Comparison of ENCODE assay signal across 16 mouse cellular contexts in genomic region chr4:81309473-81310167, GRCm38 (mm10).
DNase-seq lines count a peak whose midpoint lies in the region; ATAC-seq and TF ChIP-seq lines count a peak whose summit lies in the region.
"Had no signal": no experiment of that assay in that cellular context is flagged by ENCODE, and none has a peak within 500 bp of the region (broad histone marks: within the 10 kb centered on the region; RNA-seq: fewer than 3 reads in every experiment).

No protein-coding gene starts in this region.

- no peak for TF ChIP-seq POLR2A in lung, adult 2 months (IDR thresholded peaks at IDR 0.05; ENCODE audit: borderline replicate concordance, extremely low read depth, low read depth, low read length)

- DNase-seq in forebrain, embryonic 10.5 days (ENCODE audit: extremely low spot score, low spot score) = no peak
- no peak for DNase-seq in kidney, postnatal 10 days
- DNase-seq in lung, postnatal 0 days (ENCODE audit: low spot score) = peak; percentile 69
- DNase-seq in lung, adult 2 months = no peak
- no peak for DNase-seq in urinary bladder, postnatal 10 days (ENCODE audit: low spot score)
- DNase-seq: cerebellum, adult 9-11 months; kidney, adult 2 months; thymus, adult 18-20 months had no signal

- H3K4me2 ChIP-seq in forebrain, embryonic 13.5 days = no peak overlapping the region
- no peak overlapping the region for H3K4me2 ChIP-seq in kidney, embryonic 14.5 days (replicated peaks; ENCODE audit: low read depth, low read length)
- no peak overlapping the region for H3K4me2 ChIP-seq in lung, postnatal 0 days (replicated peaks; ENCODE audit: low read depth, low read length)
- H3K4me2 ChIP-seq in limb, embryonic 15.5 days = no peak overlapping the region

- no peak for TF ChIP-seq EP300 in lung, postnatal 0 days (IDR thresholded peaks at IDR 0.05)

- peak overlapping the region; percentile 63; the same call in 1 of the 2 replicates for H3K27ac ChIP-seq in forebrain, embryonic 10.5 days
- no peak overlapping the region for H3K27ac ChIP-seq in forebrain, embryonic 13.5 days
- peak overlapping the region; percentile 65; the same call in 1 of the 2 replicates for H3K27ac ChIP-seq in kidney, embryonic 14.5 days (ENCODE audit: low read depth, low read length)
- no peak overlapping the region for H3K27ac ChIP-seq in lung, postnatal 0 days (ENCODE audit: low read length)
- peak overlapping the region; percentile 55 for H3K27ac ChIP-seq in limb, embryonic 15.5 days
- H3K27ac ChIP-seq: left cerebral cortex, adult 2 months had no signal

- peaks cover 5% of the 10 kb centered on the region; the same call in 1 of the 2 replicates for H3K4me1 ChIP-seq in forebrain, embryonic 10.5 days
- peaks cover 9% of the 10 kb centered on the region; the same call in 1 of the 2 replicates for H3K4me1 ChIP-seq in forebrain, embryonic 13.5 days
- no peaks in the 10 kb centered on the region for H3K4me1 ChIP-seq in kidney, embryonic 14.5 days (ENCODE audit: control insufficient read depth, insufficient read depth, low read length)
- no peaks in the 10 kb centered on the region for H3K4me1 ChIP-seq in lung, postnatal 0 days (ENCODE audit: insufficient read depth, low read depth, low read length)
- H3K4me1 ChIP-seq in lung, adult 2 months (ENCODE audit: control insufficient read depth, insufficient read depth, low read length) = peaks cover 4% of the 10 kb centered on the region
- H3K4me1 ChIP-seq in limb, embryonic 15.5 days = peaks cover 9% of the 10 kb centered on the region

- peaks cover 49% of the 10 kb centered on the region for H3K36me3 ChIP-seq in forebrain, embryonic 10.5 days (replicated peaks)
- peaks cover 12% of the 10 kb centered on the region for H3K36me3 ChIP-seq in forebrain, embryonic 13.5 days (ENCODE audit: poor library complexity, severe bottlenecking)
- peaks cover 10% of the 10 kb centered on the region; the same call in 1 of the 2 replicates for H3K36me3 ChIP-seq in kidney, embryonic 14.5 days (ENCODE audit: control insufficient read depth, insufficient read depth, low read length)
- no peaks in the 10 kb centered on the region for H3K36me3 ChIP-seq in lung, postnatal 0 days (ENCODE audit: insufficient read depth, low read length)
- H3K36me3 ChIP-seq in limb, embryonic 15.5 days = 0 out of 2 replicates have a peak, but pooled peaks cover 4% of the 10 kb centered on the region

- no peak for TF ChIP-seq CTCF in lung, postnatal 0 days (IDR thresholded peaks at IDR 0.05)
- TF ChIP-seq CTCF in lung, adult 2 months (IDR thresholded peaks at IDR 0.05; ENCODE audit: insufficient read depth, low read length) = no peak

- no peak overlapping the region for H3K4me3 ChIP-seq in forebrain, embryonic 10.5 days
- H3K4me3 ChIP-seq in forebrain, embryonic 13.5 days = no peak overlapping the region
- H3K4me3 ChIP-seq in kidney, embryonic 14.5 days (ENCODE audit: low read length) = no peak overlapping the region
- no peak overlapping the region for H3K4me3 ChIP-seq in lung, postnatal 0 days (ENCODE audit: low read depth, low read length)
- no peak overlapping the region for H3K4me3 ChIP-seq in lung, adult 2 months (replicated peaks; ENCODE audit: extremely low read depth, low read depth, low read length)
- no peak overlapping the region for H3K4me3 ChIP-seq in limb, embryonic 15.5 days
- H3K4me3 ChIP-seq: erythroblast, embryonic 14.5 days; left cerebral cortex, adult 2 months had no signal

- no peak overlapping the region for H3K9ac ChIP-seq in forebrain, embryonic 13.5 days
- no peak overlapping the region for H3K9ac ChIP-seq in kidney, embryonic 14.5 days (ENCODE audit: low read depth, low read length)
- no peak overlapping the region for H3K9ac ChIP-seq in lung, postnatal 0 days (replicated peaks; ENCODE audit: low read depth)
- no peak overlapping the region for H3K9ac ChIP-seq in limb, embryonic 15.5 days

- no peaks in the 10 kb centered on the region for H3K27me3 ChIP-seq in forebrain, embryonic 10.5 days (ENCODE audit: poor library complexity, severe bottlenecking)
- no peaks in the 10 kb centered on the region for H3K27me3 ChIP-seq in forebrain, embryonic 13.5 days
- H3K27me3 ChIP-seq in kidney, embryonic 14.5 days (ENCODE audit: control insufficient read depth, insufficient read depth, low read length) = no peaks in the 10 kb centered on the region
- H3K27me3 ChIP-seq in lung, postnatal 0 days (replicated peaks; ENCODE audit: insufficient read depth, low read length) = no peaks in the 10 kb centered on the region
- H3K27me3 ChIP-seq in limb, embryonic 15.5 days = no peaks in the 10 kb centered on the region

- 88% methylated on average over 12 of the region's 12 CpGs for WGBS in forebrain, embryonic 10.5 days
- WGBS in forebrain, embryonic 13.5 days = 70% methylated on average over 12 of the region's 12 CpGs
- 66% methylated on average over 12 of the region's 12 CpGs for WGBS in kidney, embryonic 14.5 days
- WGBS in lung, postnatal 0 days = 40% methylated on average over 12 of the region's 12 CpGs
- WGBS in lung, adult 2 months = 49% methylated on average over 12 of the region's 12 CpGs
- 27% methylated on average over 12 of the region's 12 CpGs for WGBS in limb, embryonic 15.5 days

- ATAC-seq in forebrain, embryonic 13.5 days = no peak
- no peak; the same call in 1 of the 2 replicates for ATAC-seq in kidney, embryonic 14.5 days (ENCODE audit: low FRiP score, low TSS enrichment)
- ATAC-seq in lung, postnatal 0 days = peak; percentile 78
- ATAC-seq in limb, embryonic 15.5 days (ENCODE audit: insufficient number of reproducible peaks, low FRiP score, low TSS enrichment, low read depth) = peak; percentile 71
- ATAC-seq: forebrain, embryonic 16.5 days; hindbrain, embryonic 16.5 days; midbrain, embryonic 16.5 days had no signal

- no peaks in the 10 kb centered on the region for H3K9me3 ChIP-seq in forebrain, embryonic 10.5 days
- H3K9me3 ChIP-seq in forebrain, embryonic 13.5 days (replicated peaks) = no peaks in the 10 kb centered on the region
- no peaks in the 10 kb centered on the region for H3K9me3 ChIP-seq in kidney, embryonic 14.5 days (ENCODE audit: control insufficient read depth, low read length)
- H3K9me3 ChIP-seq in lung, postnatal 0 days (ENCODE audit: low read length) = no peaks in the 10 kb centered on the region
- no peaks in the 10 kb centered on the region for H3K9me3 ChIP-seq in limb, embryonic 15.5 days

Comparison
In these comparisons a context has a peak if more than half of its experiments do, and no peak if none do; other contexts are left out.
1. H3K27ac ChIP-seq: peak in forebrain, embryonic 10.5 days (single experiment), kidney, embryonic 14.5 days (single experiment) and limb, embryonic 15.5 days (single experiment); none in forebrain, embryonic 13.5 days (single experiment) and lung, postnatal 0 days (single experiment).
2. ATAC-seq: peak in lung, postnatal 0 days (single experiment) and limb, embryonic 15.5 days (single experiment); none in forebrain, embryonic 13.5 days (single experiment) and kidney, embryonic 14.5 days (single experiment).